Mouse (Mus musculus) ES-Bruce4 (cell line): ENCODE data around the gene Cks1b. TPM values are rescaled to one million over a fixed set of nuclear protein-coding genes. Genes with fewer than 3 reads are reported as not detected.

Experiments used
- H3K27ac ChIP-seq: 2 replicates; pipeline ENCODE4 v1.5.1; 2012; ENCODE audit warnings: low read length, inconsistent platforms; ENCODE audit not compliant: insufficient read depth
- H3K27me3 ChIP-seq: 2 replicates; pipeline ENCODE4 v1.6.1; 2012; ENCODE audit warnings: mild to moderate bottlenecking, low read length, inconsistent platforms; ENCODE audit not compliant: control insufficient read depth, poor library complexity, insufficient read depth, severe bottlenecking
- H3K36me3 ChIP-seq: 2 replicates; pipeline ENCODE4 v1.6.1; 2012; ENCODE audit warnings: inconsistent platforms, mild to moderate bottlenecking, low read length, moderate library complexity; ENCODE audit not compliant: control insufficient read depth, poor library complexity, insufficient read depth, severe bottlenecking
- H3K4me1 ChIP-seq: one replicate; pipeline ENCODE4 v1.8.1; 2011; ENCODE audit warnings: low read length; ENCODE audit not compliant: control insufficient read depth, insufficient read depth
- H3K4me3 ChIP-seq: 2 replicates; pipeline ENCODE4 v1.5.1; 2011; ENCODE audit warnings: low read depth, mild to moderate bottlenecking, low read length
- H3K9ac ChIP-seq: 2 replicates; pipeline ENCODE4 v1.6.1; 2012; ENCODE audit warnings: low read depth, mild to moderate bottlenecking, inconsistent platforms; ENCODE audit not compliant: poor library complexity, severe bottlenecking
- H3K9me3 ChIP-seq: replicated peaks from 2 replicates; pipeline ENCODE4 v1.6.1; 2012; ENCODE audit warnings: mild to moderate bottlenecking, low read length, inconsistent platforms; ENCODE audit not compliant: control insufficient read depth, poor library complexity, insufficient read depth, severe bottlenecking
- CTCF ChIP-seq: IDR thresholded peaks from one replicate; pipeline ENCODE4 v1.8.1; 2011; ENCODE audit warnings: low read depth, low read length
- EP300 ChIP-seq: IDR thresholded peaks from 2 replicates; pipeline ENCODE4 v1.6.1; 2011; ENCODE audit warnings: low read depth, low read length; ENCODE audit not compliant: insufficient read depth
- POLR2A ChIP-seq: IDR thresholded peaks from one replicate; pipeline ENCODE4 v1.8.1; 2011; ENCODE audit warnings: low read length; ENCODE audit not compliant: insufficient read depth
- polyA plus RNA-seq: library from polyadenylated mRNA; stranded (reverse); fragments of >200 nt; gene quantifications from 2 replicates; pipeline ENCODE4 v1.2.4, GENCODE M21; 2011; ENCODE audit warnings: low read depth; ENCODE audit not compliant: missing spikeins, insufficient read depth, insufficient read length

The Cks1b gene
- polyA plus RNA-seq, 1 experiment, result 290 TPM

GRCm38 (mm10) chr3:89382033-89382882, 35.9 kb downstream of the Cks1b start:
- Histone ChIP-seq H3K4me3 (no peak overlapping the region), H3K9ac (no peak overlapping the region)

GRCm38 (mm10) chr3:89381233-89381632, 37.0 kb downstream of the Cks1b start:
- TF ChIP-seq POLR2A (no peak), CTCF (no peak), EP300 (no peak)
- Histone ChIP-seq H3K9ac (peak overlapping the region; percentile 22; the same call in 1 of the 2 replicates), H3K4me1 (peaks cover 21% of the 10 kb centered on the region), H3K36me3 (no peaks in the 10 kb centered on the region; the same call in 1 of the 2 replicates), H3K4me3 (no peak overlapping the region), H3K9me3 (no peaks in the 10 kb centered on the region), H3K27ac (no peak overlapping the region; the same call in 1 of the 2 replicates), H3K27me3 (no peaks in the 10 kb centered on the region)

More at GRCm38 (mm10) chr3:89382033-89382882, 35.9 kb downstream of the Cks1b start:
- TF ChIP-seq CTCF (no peak), EP300 (no peak), POLR2A (no peak)
- Histone ChIP-seq H3K27ac (peak overlapping the region; percentile 95), H3K27me3 (no peaks in the 10 kb centered on the region), H3K4me1 (peaks cover 21% of the 10 kb centered on the region), H3K9me3 (no peaks in the 10 kb centered on the region), H3K36me3 (no peaks in the 10 kb centered on the region; the same call in 1 of the 2 replicates)

- H3K4me1 ChIP-seq, result peaks cover 21% of the 10 kb centered on the region
- peak overlapping the region; percentile 27; the same call in 1 of the 2 replicates for H3K4me3 ChIP-seq
- H3K27ac ChIP-seq, result no peak overlapping the region
- no peaks in the 10 kb centered on the region; the same call in 1 of the 2 replicates for H3K36me3 ChIP-seq
- TF ChIP-seq POLR2A (no peak), EP300 (no peak), CTCF (no peak)
- H3K27me3 ChIP-seq, result no peaks in the 10 kb centered on the region
- H3K9me3 ChIP-seq, result no peaks in the 10 kb centered on the region
- peak overlapping the region; percentile 22; the same call in 1 of the 2 replicates for H3K9ac ChIP-seq
These were observed 37.5 kb downstream of the Cks1b start for GRCm38 (mm10) chr3:89380711-89381110.

- Histone ChIP-seq H3K4me1 (peaks cover 21% of the 10 kb centered on the region), H3K9ac (peak overlapping the region; percentile 22; the same call in 1 of the 2 replicates), H3K27me3 (no peaks in the 10 kb centered on the region), H3K4me3 (peak overlapping the region; percentile 27; the same call in 1 of the 2 replicates), H3K27ac (no peak overlapping the region), H3K36me3 (no peaks in the 10 kb centered on the region; the same call in 1 of the 2 replicates), H3K9me3 (no peaks in the 10 kb centered on the region)
- TF ChIP-seq POLR2A, result no peak
- TF ChIP-seq EP300, result no peak
- no peak for TF ChIP-seq CTCF
These were observed 37.9 kb downstream of the Cks1b start for GRCm38 (mm10) chr3:89380291-89380690.

- no peaks in the 10 kb centered on the region; the same call in 1 of the 2 replicates for H3K36me3 ChIP-seq
- H3K9ac ChIP-seq, result peak overlapping the region; percentile 49
- peak overlapping the region; percentile 14 for H3K4me3 ChIP-seq
- no peaks in the 10 kb centered on the region for H3K27me3 ChIP-seq
- H3K4me1 ChIP-seq, result peaks cover 21% of the 10 kb centered on the region
- peak overlapping the region; percentile 84; the same call in 1 of the 2 replicates for H3K27ac ChIP-seq
- TF ChIP-seq POLR2A, result no peak
- TF ChIP-seq CTCF, result no peak
- TF ChIP-seq EP300, result no peak
- no peaks in the 10 kb centered on the region for H3K9me3 ChIP-seq
These were observed 38.6 kb downstream of the Cks1b start for GRCm38 (mm10) chr3:89379388-89380131.
